Mouse (Mus musculus): ENCODE measurements at regions not wholly inside any gene's neighbourhood (a gene's known extent, or its start where the extent isn't known, plus 50 kb on each side); places are given as distances from the start of the nearest gene placed in this dataset.

DNA sequence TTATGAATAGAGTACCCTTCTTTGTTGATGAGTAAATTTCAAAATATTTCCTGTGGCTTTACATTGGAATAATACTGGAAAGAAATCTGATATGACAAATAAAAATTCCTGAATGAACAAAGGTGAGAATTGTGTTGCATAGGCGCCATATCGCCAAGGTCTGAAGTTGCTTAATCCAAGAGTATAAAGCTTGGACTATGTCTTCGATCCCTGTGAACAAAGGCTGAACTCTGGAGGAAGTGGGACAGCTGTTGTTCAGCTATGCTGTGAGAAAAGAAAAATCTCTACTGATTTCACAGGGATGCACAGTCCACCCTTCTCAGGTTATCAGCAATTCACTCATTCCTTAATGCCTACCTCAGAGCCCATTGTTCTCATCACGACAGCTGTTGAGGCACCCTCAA, 319.3 kb upstream of the Gm9747 start:
- no peak for DNase-seq (ENCODE audit: low spot score in 2 of 2)

DNA sequence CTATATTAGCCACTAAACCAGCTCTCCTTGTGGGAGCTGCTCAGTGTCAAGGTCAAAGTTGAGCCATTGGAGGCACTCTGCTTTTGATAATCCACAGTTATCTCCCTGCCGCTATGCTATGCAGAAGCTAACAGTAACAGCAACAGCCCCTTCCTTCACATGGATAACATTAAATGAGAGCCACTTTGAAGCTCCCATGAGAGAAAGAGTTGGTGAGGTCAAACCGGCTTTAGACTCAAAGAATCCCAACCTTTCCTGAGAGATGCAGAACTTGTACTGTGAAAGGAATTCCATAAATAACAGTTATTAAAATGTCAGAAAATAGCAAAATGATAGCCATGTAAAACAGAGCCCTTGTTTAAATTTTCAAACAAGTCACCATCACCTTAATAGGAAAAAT, 316.1 kb upstream of the Gm9747 start:
- DNase-seq (ENCODE audit: low spot score in 2 of 2), result no peak

GRCm38 (mm10) chr1:81927721-81928120, 305.2 kb upstream of the Gm9747 start:
- no peak for DNase-seq (ENCODE audit: low spot score in 2 of 2)

- no peak for DNase-seq (ENCODE audit: low spot score in 2 of 2)
Measured at GRCm38 (mm10) chr1:81933064-81933463, 299.8 kb upstream of the Gm9747 start.

DNA sequence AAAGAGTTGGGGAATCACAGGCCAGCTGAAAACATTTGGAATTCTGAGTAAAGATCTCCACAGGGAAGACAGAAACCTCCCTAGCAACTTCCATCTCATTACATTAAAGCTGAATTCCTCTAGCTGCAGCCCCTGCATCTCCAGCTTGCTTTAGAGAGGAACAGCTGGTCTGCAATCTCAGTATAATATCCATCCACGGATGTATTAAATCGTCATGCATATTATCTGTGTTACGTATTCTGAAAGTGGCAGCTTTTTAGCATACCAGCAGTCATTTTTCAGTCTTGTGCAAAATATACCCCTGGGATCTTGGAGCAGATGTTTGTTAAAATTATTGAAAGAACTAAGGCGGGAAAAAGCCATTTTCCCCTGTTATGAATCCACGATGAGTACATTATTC, 287.7 kb upstream of the Gm9747 start:
- no peak for DNase-seq (ENCODE audit: low spot score in 2 of 2)

- no peak for DNase-seq (ENCODE audit: low spot score in 2 of 2)
Measured at GRCm38 (mm10) chr1:81950140-81950550, 282.8 kb upstream of the Gm9747 start.

- DNase-seq (ENCODE audit: low spot score in 2 of 2), result no peak
Measured at GRCm38 (mm10) chr1:81950853-81951252, 282.1 kb upstream of the Gm9747 start.

- DNase-seq (ENCODE audit: low spot score in 2 of 2), result no peak
Measured at GRCm38 (mm10) chr1:81951493-81952011, 281.4 kb upstream of the Gm9747 start.

DNA sequence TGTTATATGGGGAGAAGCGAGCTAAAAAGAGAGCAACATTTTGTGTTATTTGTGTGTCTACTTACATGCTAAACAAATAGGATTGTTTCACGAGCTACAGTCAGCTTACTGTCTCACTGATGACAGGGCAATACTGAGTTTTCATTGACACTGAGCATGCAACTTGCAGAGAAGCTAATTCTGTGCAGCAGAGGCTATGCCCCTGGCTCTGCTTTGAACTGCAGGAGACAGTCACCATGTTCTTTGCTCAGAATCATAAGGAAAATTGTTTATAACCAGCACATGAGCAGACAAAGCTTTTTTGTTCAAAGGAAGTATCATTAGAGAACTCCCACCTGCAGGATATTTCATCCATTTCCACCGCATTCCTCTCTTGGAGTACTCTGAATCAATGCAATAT, 280.8 kb upstream of the Gm9747 start:
- no peak for DNase-seq (ENCODE audit: low spot score in 2 of 2)

- DNase-seq (ENCODE audit: low spot score in 2 of 2), result no peak
Measured at GRCm38 (mm10) chr1:81954507-81954906, 278.4 kb upstream of the Gm9747 start.

DNA sequence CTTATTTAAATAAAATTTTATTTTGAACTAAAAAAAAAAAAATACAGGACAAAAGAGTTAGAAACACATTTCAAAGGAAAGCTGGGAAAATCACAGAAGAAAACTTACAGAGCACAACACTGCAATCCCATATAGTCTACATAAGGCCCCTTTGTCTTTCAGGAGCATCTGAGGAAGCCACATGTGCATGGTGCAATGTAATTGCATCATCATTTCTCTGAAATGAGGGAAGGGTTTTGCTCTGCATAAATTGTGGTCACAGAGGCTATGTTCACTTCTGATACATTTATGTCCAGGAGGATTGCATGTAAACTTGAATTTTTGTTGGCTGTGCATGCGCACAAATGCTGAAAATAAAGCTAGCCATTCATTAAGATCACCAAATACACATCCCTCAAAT, 265.9 kb upstream of the Gm9747 start:
- DNase-seq (ENCODE audit: low spot score in 2 of 2), result no peak

DNA sequence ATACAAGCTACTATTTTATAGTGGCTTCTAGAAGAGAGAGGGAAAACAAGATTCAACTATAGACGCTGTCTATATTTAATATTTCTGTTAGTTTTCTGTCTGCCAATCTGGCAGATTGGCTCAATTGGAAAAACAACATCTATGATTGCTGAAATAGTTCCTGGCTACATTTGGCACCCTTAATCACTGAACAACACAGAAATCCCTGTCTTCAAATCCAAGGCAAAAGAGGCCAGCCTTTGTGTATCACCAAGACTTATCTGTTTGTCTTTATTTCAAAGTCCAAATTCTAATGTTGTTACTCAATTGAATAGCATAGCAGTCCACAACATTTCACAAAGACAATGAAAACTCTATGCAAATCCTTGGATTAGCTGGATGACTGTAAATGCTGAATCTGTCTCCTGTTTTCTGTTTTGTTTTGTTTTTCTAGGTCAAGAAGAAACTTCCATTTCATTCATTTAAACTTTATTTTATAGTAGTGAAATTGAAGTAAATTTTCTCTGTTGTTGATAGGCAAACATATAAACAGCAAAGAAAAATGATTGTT, 265.1 kb upstream of the Gm9747 start:
- DNase-seq (ENCODE audit: low spot score in 2 of 2), result no peak

DNA sequence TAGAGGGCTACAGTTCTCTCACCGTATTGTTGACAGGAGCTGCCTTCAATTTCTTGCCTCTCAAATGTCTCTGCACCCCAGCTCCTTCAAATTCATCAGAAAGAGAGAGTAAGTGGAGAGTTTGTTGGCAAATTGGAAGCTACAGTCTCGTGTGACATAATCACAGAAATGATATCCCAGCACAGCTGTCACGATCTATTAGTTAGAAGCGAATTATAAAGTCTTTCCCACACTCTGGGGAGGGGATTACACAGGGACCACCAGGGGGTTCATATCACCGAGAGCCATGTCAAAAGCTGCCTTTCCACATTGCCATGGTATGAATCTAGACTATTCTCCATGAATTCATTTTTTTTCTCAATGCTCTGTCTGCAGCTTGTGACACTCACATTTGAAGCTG, 260.3 kb upstream of the Gm9747 start:
- DNase-seq (ENCODE audit: low spot score in 2 of 2), result no peak

GRCm38 (mm10) chr1:81973481-81973880, 259.4 kb upstream of the Gm9747 start:
- DNase-seq (ENCODE audit: low spot score in 2 of 2), result no peak

- no peak for DNase-seq (ENCODE audit: low spot score in 2 of 2)
Measured at GRCm38 (mm10) chr1:82007943-82008342, 225.0 kb upstream of the Gm9747 start.

DNA sequence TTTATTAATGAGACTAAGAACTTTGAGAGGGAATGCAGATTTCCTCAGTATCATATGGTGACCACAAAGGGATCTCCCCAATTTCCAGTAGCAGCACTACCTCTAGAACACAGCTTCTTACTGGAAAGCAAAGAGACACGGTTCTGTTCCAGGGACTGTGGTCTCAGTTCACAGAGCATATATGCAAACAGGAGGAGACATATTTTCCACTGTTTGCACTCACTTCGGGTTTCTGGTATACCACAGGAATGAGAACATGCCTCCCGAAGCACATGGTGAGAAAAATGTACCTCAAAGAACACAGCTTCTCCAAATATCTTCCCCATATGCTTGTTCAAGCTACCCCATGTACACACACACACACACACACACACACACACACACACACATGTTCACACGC, 224.1 kb upstream of the Gm9747 start:
- DNase-seq (ENCODE audit: low spot score in 2 of 2), result no peak

DNA sequence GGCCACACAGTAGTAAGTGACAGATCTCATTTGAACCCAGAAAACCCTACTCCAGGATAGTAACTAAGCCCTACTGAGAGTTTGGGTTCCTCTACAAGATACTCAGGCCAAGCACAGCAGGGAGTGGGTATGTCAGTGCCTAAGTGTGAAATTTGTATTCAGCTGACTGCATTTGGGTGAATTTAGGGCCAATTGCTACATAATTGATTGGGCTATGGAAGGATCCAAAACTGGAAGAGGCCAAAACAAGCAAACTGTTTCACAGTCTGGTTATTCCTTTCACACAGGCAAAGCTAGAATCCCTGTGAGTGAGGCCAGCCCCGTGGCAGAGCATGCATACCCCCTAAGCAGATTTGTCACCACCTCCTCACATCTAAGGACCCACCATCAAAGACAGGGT, 221.9 kb upstream of the Gm9747 start:
- DNase-seq (ENCODE audit: low spot score in 2 of 2), result no peak

DNA sequence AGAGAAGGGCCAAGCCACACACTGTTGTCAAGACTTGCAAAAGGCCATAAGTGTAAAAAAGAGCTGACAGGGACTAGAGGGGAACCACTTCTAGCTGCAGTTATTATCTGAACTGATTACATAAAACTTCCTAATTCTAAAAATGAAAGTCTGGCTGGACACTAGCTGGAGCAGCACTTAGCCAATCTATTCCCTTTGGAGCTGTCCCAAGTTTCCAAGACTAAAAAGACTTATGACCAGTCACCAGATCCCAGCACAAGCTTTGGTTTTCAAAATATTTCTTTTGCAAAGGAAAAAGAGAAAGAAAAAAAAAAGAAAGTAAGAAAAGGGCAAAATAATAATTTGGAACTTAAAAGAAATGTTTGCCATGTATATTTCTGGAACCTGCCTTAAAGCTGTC, 217.6 kb upstream of the Gm9747 start:
- no peak for DNase-seq (ENCODE audit: low spot score in 2 of 2)

DNA sequence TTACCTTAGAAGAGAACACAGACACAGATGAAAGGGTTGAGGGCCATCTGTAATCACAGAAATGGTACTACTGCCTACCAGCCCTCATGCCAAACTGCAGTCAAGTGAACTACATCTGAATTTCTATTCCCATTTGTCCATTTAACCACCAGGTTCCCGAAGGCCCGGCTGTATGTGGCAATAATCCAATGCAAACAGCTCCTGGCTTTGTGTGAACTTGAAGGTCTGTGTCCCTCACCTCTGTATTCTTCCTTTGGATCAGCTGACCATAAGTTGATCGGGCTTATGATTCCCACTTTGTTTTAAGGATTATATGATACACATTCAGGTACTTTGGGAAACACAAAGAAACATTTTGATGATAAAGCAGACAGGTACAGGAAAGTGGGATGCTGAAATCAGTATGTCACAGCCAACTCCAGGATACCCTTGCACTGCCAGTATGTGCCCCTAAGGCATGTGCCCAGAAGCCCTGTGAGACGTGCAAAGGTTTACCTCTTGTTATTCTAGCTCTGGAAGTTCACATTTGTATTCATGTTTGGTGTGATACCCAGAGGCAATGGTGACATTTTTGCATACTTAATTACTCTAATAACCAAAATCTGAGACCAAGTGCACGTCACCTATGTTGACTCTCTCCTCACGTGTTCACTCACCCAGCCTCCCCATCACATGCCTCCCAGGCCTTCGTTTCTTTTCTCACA, 214.1 kb upstream of the Gm9747 start:
- DNase-seq (ENCODE audit: low spot score in 2 of 2), result no peak

DNA sequence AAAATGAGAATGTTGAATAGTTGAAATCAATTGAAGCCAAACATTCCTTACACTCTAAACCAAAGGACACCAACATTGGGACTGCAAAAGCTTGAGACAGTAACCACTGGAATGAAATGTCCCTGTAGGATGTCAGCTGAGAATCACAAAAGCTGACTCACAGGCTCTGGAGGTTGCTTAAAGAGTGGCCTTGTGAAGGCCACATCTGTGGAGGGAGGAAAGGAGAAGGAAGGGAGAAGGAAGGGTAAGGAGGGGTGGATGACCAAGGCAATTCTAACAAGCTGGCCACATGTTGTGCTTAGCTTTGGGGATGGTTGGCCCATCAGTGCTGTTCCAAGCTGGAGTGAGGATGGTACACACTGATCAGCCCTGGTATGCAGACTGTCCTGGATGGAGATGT, 205.2 kb upstream of the Gm9747 start:
- DNase-seq (ENCODE audit: low spot score in 2 of 2), result no peak

DNA sequence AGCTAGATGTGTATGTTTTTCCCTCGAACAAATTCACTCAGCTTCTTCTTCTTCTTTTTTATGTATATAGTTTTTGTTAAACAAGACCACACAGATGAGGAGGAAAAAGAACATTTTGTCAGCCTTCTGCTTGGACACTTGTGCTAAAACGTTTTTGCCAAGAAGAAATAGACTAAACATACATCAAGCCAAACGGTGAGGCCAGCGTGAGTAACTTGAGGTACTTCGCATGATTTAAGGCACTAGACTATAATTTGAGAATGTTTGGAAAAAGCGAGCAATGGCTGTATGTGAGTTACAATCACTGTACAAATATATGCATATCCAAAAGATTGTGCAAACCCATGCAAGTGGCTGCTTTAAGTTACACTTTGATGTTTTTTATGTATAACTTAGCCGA, 201.8 kb upstream of the Gm9747 start:
- DNase-seq (ENCODE audit: low spot score in 2 of 2), result no peak

DNA sequence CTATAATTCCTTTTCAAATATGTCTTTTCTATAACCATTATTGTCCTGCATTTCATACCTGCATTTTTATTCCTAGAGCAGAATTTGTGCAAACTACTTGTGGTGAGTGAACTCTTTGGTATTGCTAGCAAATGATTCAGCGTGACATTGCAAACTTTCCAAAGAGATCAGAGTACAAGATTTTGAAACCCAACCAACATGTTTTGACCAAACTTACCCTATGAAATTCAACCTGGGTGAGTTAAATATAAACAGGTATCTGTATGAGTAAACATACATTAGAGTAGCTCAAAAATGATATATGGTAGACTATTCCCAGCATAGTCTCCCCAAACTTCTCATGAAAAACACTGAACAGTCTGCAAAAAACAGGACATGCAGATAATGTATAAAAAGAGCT, 200.5 kb upstream of the Gm9747 start:
- DNase-seq (ENCODE audit: low spot score in 2 of 2), result no peak

- DNase-seq (ENCODE audit: low spot score in 2 of 2), result no peak
Measured at GRCm38 (mm10) chr1:82038171-82038570, 194.7 kb upstream of the Gm9747 start.

GRCm38 (mm10) chr1:82038698-82039097, 194.2 kb upstream of the Gm9747 start:
- DNase-seq (ENCODE audit: low spot score in 2 of 2), result no peak

Data from urinary bladder, postnatal 4 days (tissue).